Mouse (Mus musculus) 3134 (cell line): ENCODE data around the gene Spc25.

Experiments
- DNase-seq: peaks from one replicate; pipeline ENCODE4 v3.0.0-alpha.2; 2011; ENCODE audit warnings: low spot score; ENCODE audit not compliant: insufficient read length; ENCODE audit errors: extremely low read depth

Spc25 gene

GRCm38 (mm10) chr2:69188732-69189131, 17.3 kb downstream of the Spc25 start:
- DNase-seq, result no peak

GRCm38 (mm10) chr2:69187990-69188389, 18.0 kb downstream of the Spc25 start:
- DNase-seq, result no peak

- DNase-seq, result no peak
These were observed 26.3 kb downstream of the Spc25 start for GRCm38 (mm10) chr2:69179721-69180120.

- no peak for DNase-seq
These were observed 30.7 kb downstream of the Spc25 start for GRCm38 (mm10) chr2:69175296-69175695.

- DNase-seq, result no peak
These were observed 35.5 kb downstream of the Spc25 start for GRCm38 (mm10) chr2:69170395-69171077.

GRCm38 (mm10) chr2:69158907-69159306, 47.1 kb downstream of the Spc25 start:
- DNase-seq, result no peak

GRCm38 (mm10) chr2:69156283-69156682, 49.7 kb downstream of the Spc25 start:
- DNase-seq, result no peak

GRCm38 (mm10) chr2:69155861-69156260, 50.1 kb downstream of the Spc25 start:
- no peak for DNase-seq

GRCm38 (mm10) chr2:69150841-69151240, 55.2 kb downstream of the Spc25 start:
- DNase-seq, result no peak

GRCm38 (mm10) chr2:69149154-69149553, 56.8 kb downstream of the Spc25 start:
- peak; percentile 42 for DNase-seq

GRCm38 (mm10) chr2:69148691-69149090, 57.3 kb downstream of the Spc25 start:
- DNase-seq, result no peak
